Mouse (Mus musculus) gastrocnemius, postnatal 10 days (tissue): Measurements from ENCODE around the gene Pcnp. TPM values are rescaled to one million over a fixed set of nuclear protein-coding genes. Genes with fewer than 3 reads are reported as not detected.
"Not testable (repeated sequence)": the region's sequence is repeated elsewhere in the genome, so short reads cannot be mapped to it uniquely, and the experiment has no call there.

ENCODE experiments used
- DNase-seq: peaks from one replicate; pipeline ENCODE4 v3.0.0; 2021; ENCODE audit warnings: mixed read lengths
- microRNA-seq, 2 experiments: library from miRNA; unstranded; fragments of <30 nt; microRNA quantifications; one replicate each; pipeline ENCODE4 v1.2.0; 2021
- total RNA-seq, 2 experiments: library from RNA; stranded (reverse); gene quantifications; 2 replicates each; pipeline ENCODE4 v1.2.3; 2021

Gene Pcnp
- total RNA-seq, 2 experiments from 2014 or later, result 46.5 TPM

- DNase-seq, result no peak
Measured at GRCm38 (mm10) chr16:55970416-55970815, 59.1 kb downstream of the Pcnp start.

DNA sequence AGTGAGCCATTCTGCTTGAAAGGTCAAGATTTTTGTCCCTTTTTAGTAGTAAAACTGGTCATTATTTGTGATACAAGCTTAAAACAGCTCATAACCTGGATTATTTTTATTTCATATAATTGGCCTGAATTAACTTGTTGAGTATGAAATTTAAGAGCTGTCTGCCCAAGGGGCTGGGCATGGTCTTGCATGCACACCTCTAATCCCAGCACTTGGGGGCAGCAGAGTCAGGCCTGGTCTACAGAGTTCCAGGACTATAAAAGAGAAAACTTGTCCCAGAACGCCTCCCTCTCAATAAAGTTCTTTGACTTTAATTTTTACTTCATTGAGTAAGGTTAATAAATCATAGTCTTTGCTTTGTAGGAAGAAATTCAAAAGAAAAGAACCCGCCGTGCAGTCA lies 60.4 kb downstream of the Pcnp start:
- peak; percentile 29 for DNase-seq

DNA sequence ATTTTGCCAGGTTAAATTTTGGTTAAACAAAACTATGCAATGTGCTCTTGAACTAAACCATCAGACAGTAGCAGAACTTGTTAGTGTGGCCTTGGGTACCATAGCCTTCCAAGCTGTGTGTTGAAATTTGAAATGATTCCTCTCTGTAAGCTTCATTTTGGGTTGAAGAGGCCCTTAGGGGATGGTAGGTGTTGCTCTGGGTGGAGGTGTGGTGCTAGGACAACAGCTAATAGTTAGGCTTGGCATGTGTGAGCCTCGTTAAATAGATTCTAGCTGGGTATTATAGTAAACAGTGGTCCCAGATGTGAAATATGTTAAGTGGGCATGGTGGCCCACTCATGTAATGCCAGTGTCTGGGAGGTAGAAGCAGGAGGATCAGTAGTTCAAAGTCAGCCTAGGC lies 62.3 kb downstream of the Pcnp start:
- DNase-seq, result no peak

GRCm38 (mm10) chr16:55966212-55966871 lies 63.2 kb downstream of the Pcnp start, which contains the start of gene Rpl24:
Rpl24 (plus strand) TSS chr16:55966275.
- DNase-seq, result peak; percentile 94

- DNase-seq, result no peak
Measured at GRCm38 (mm10) chr16:55964126-55964949, 65.2 kb downstream of the Pcnp start.

- not testable (repeated sequence) for DNase-seq
Measured at GRCm38 (mm10) chr16:55963068-55963467, 66.5 kb downstream of the Pcnp start.

Small RNAs within 50 kb of the gene (microRNA-seq; reads per million reads assigned to microRNA genes)
- 0 reads per million in 2 experiments for gene Gm24047

Other genes starting within 250 kb of the Pcnp start
- 1 to 10 TPM; 1.8 to 2.8 TPM for gene Nfkbiz, start 190.8 kb downstream of the Pcnp start, total RNA-seq
- gene Nxpe3, start 134.5 kb downstream of the Pcnp start, total RNA-seq, result under 1 TPM; 0.31 to 0.34 TPM
- gene Cep97, start 94.9 kb downstream of the Pcnp start, total RNA-seq, result 1 to 10 TPM; 3.2 to 5.5 TPM
- gene Rpl24, start 63.5 kb downstream of the Pcnp start, total RNA-seq, result 100 to 1,000 TPM; 823 to 845 TPM
- 1 to 10 TPM; 6.5 to 9.1 TPM for gene Zbtb11, start 55.9 kb downstream of the Pcnp start, total RNA-seq
- gene Trmt10c, start 8.1 kb upstream of the Pcnp start, total RNA-seq, result 1 to 10 TPM; 8.9 to 9.0 TPM
- 10 to 100 TPM; 16.8 to 21.8 TPM for gene Senp7, start 18.6 kb upstream of the Pcnp start, total RNA-seq
- gene Impg2, start 174.6 kb upstream of the Pcnp start, total RNA-seq, result 1 to 10 TPM in 1 of 2 experiments, under 1 TPM in 1; 0.26 to 1.7 TPM